Mouse (Mus musculus) ZHBTc4 (cell line): ENCODE data around the gene Mpv17l2.

Source experiments
- DNase-seq: peaks from one replicate; pipeline ENCODE4 v3.0.0-alpha.2; 2011; ENCODE audit warnings: low read depth, low spot score

Mpv17l2 gene

GRCm38 (mm10) chr8:70791294-70791701 is 30.6 kb upstream of the Mpv17l2 start:
- DNase-seq: no peak

- no peak for DNase-seq
Observed at GRCm38 (mm10) chr8:70790846-70791245, 30.1 kb upstream of the Mpv17l2 start.

- no peak for DNase-seq
Observed at GRCm38 (mm10) chr8:70789046-70789445, 28.3 kb upstream of the Mpv17l2 start.

- peak; percentile 96 for DNase-seq
Observed at GRCm38 (mm10) chr8:70787941-70788667, 27.4 kb upstream of the Mpv17l2 start.

- DNase-seq: no peak
Observed at GRCm38 (mm10) chr8:70787051-70787445, 26.3 kb upstream of the Mpv17l2 start.

- DNase-seq: no peak
Observed at GRCm38 (mm10) chr8:70786291-70787050, 25.7 kb upstream of the Mpv17l2 start.

- DNase-seq: no peak
Observed at GRCm38 (mm10) chr8:70780093-70780492, 19.3 kb upstream of the Mpv17l2 start.

GRCm38 (mm10) chr8:70776496-70777444 is 16.0 kb upstream of the Mpv17l2 start, which contains the start of gene Pik3r2:
Pik3r2 (minus strand) TSS chr8:70776713.
- DNase-seq: peak; percentile 98

GRCm38 (mm10) chr8:70775851-70776495 is 15.2 kb upstream of the Mpv17l2 start:
- DNase-seq: no peak

GRCm38 (mm10) chr8:70775227-70775626 is 14.5 kb upstream of the Mpv17l2 start:
- DNase-seq: no peak

GRCm38 (mm10) chr8:70774740-70775139 is 14.0 kb upstream of the Mpv17l2 start:
- DNase-seq: no peak

- no peak for DNase-seq
Observed at GRCm38 (mm10) chr8:70773833-70774232, 13.1 kb upstream of the Mpv17l2 start.

- no peak for DNase-seq
Observed at GRCm38 (mm10) chr8:70773410-70773809, 12.7 kb upstream of the Mpv17l2 start.

- no peak for DNase-seq
Observed at GRCm38 (mm10) chr8:70772890-70773289, 12.1 kb upstream of the Mpv17l2 start.

- DNase-seq: no peak
Observed at GRCm38 (mm10) chr8:70772075-70772474, 11.3 kb upstream of the Mpv17l2 start.

- no peak for DNase-seq
Observed at GRCm38 (mm10) chr8:70771217-70771616, 10.5 kb upstream of the Mpv17l2 start.

GRCm38 (mm10) chr8:70770748-70771147 is 10.0 kb upstream of the Mpv17l2 start:
- DNase-seq: no peak

GRCm38 (mm10) chr8:70769858-70770257 is 9.1 kb upstream of the Mpv17l2 start:
- no peak for DNase-seq

GRCm38 (mm10) chr8:70769359-70769758 is 8.6 kb upstream of the Mpv17l2 start:
- peak; percentile 99 for DNase-seq

- DNase-seq: peak; percentile 88
Observed at GRCm38 (mm10) chr8:70768956-70769355, 8.2 kb upstream of the Mpv17l2 start.

- no peak for DNase-seq
Observed at GRCm38 (mm10) chr8:70768231-70768776, 7.6 kb upstream of the Mpv17l2 start.
